Mouse (Mus musculus): Measurements from ENCODE around the gene Hic2.

Hic2 gene

GRCm38 (mm10) chr16:17233702-17234498, 528 bp downstream of the Hic2 start:
- peak; percentile 18 to 27 for DNase-seq (ENCODE audit: low read depth in 2 of 2, low spot score in 2 of 2)

- no peak for DNase-seq (ENCODE audit: low read depth in 2 of 2, low spot score in 2 of 2)
These were observed 1.1 kb downstream of the Hic2 start for GRCm38 (mm10) chr16:17234499-17234895.

- DNase-seq (ENCODE audit: low read depth in 2 of 2, low spot score in 2 of 2): no peak
These were observed 1.7 kb downstream of the Hic2 start for GRCm38 (mm10) chr16:17234916-17235665.

- DNase-seq (ENCODE audit: low read depth in 2 of 2, low spot score in 2 of 2): no peak
These were observed 4.3 kb downstream of the Hic2 start for GRCm38 (mm10) chr16:17237634-17238033.

- no peak for DNase-seq (ENCODE audit: low read depth in 2 of 2, low spot score in 2 of 2)
These were observed 6.0 kb downstream of the Hic2 start for GRCm38 (mm10) chr16:17239409-17239808.

- DNase-seq (ENCODE audit: low read depth in 2 of 2, low spot score in 2 of 2): no peak
These were observed 10.4 kb downstream of the Hic2 start for GRCm38 (mm10) chr16:17243731-17244130.

- DNase-seq (ENCODE audit: low read depth in 2 of 2, low spot score in 2 of 2): no peak
These were observed 11.6 kb downstream of the Hic2 start for GRCm38 (mm10) chr16:17244996-17245395.

GRCm38 (mm10) chr16:17247727-17248126, 14.4 kb downstream of the Hic2 start:
- DNase-seq (ENCODE audit: low read depth in 2 of 2, low spot score in 2 of 2): no peak

GRCm38 (mm10) chr16:17249135-17249534, 15.8 kb downstream of the Hic2 start:
- no peak for DNase-seq (ENCODE audit: low read depth in 2 of 2, low spot score in 2 of 2)

- DNase-seq (ENCODE audit: low read depth in 2 of 2, low spot score in 2 of 2): no peak
These were observed 18.2 kb downstream of the Hic2 start for GRCm38 (mm10) chr16:17251539-17251938.

- DNase-seq (ENCODE audit: low read depth in 2 of 2, low spot score in 2 of 2): no peak
These were observed 18.8 kb downstream of the Hic2 start for GRCm38 (mm10) chr16:17252086-17252726.

- no peak for DNase-seq (ENCODE audit: low read depth in 2 of 2, low spot score in 2 of 2)
These were observed 19.5 kb downstream of the Hic2 start for GRCm38 (mm10) chr16:17252841-17253240.

GRCm38 (mm10) chr16:17254005-17254597, 20.7 kb downstream of the Hic2 start:
- DNase-seq (ENCODE audit: low read depth in 2 of 2, low spot score in 2 of 2): no peak

- DNase-seq (ENCODE audit: low read depth in 2 of 2, low spot score in 2 of 2): no peak
These were observed 21.9 kb downstream of the Hic2 start for GRCm38 (mm10) chr16:17255270-17255669.

GRCm38 (mm10) chr16:17257359-17257821, 24.0 kb downstream of the Hic2 start:
- no peak for DNase-seq (ENCODE audit: low read depth in 2 of 2, low spot score in 2 of 2)

GRCm38 (mm10) chr16:17258917-17259316, 25.5 kb downstream of the Hic2 start:
- DNase-seq (ENCODE audit: low read depth in 2 of 2, low spot score in 2 of 2): no peak

- DNase-seq (ENCODE audit: low read depth in 2 of 2, low spot score in 2 of 2): no peak
These were observed 28.0 kb downstream of the Hic2 start for GRCm38 (mm10) chr16:17261341-17261740.

- DNase-seq (ENCODE audit: low read depth in 2 of 2, low spot score in 2 of 2): no peak
These were observed 32.7 kb downstream of the Hic2 start for GRCm38 (mm10) chr16:17266113-17266512.

- DNase-seq (ENCODE audit: low read depth in 2 of 2, low spot score in 2 of 2): no peak
These were observed 34.6 kb downstream of the Hic2 start for GRCm38 (mm10) chr16:17267937-17268336.

- DNase-seq (ENCODE audit: low read depth in 2 of 2, low spot score in 2 of 2): no peak
These were observed 36.5 kb downstream of the Hic2 start for GRCm38 (mm10) chr16:17269872-17270271.

GRCm38 (mm10) chr16:17271124-17271523, 37.8 kb downstream of the Hic2 start:
- peak; percentile 28 to 54 for DNase-seq (ENCODE audit: low read depth in 2 of 2, low spot score in 2 of 2)
